Mouse (Mus musculus): ENCODE measurements around the gene Tmem35b. TPM values are rescaled to one million over a fixed set of nuclear protein-coding genes. Genes with fewer than 3 reads are reported as not detected.
"Not testable (repeated sequence)": the region's sequence is repeated elsewhere in the genome, so short reads cannot be mapped to it uniquely, and the experiment has no call there.

Tmem35b gene
- 17.4 and 17.6 TPM in 2 replicates for polyA plus RNA-seq (2015; fragmentation: Nextera tagmentation; extraction: Ambion mirVana)

- no peak within 1 kb of the TSS for H3K27ac ChIP-seq (replicated peaks)
- H3K9ac ChIP-seq = no peak within 1 kb of the TSS
- H3K36me3 ChIP-seq = peaks cover 17% of the 10 kb centered on the region
- no peak within 1 kb of the TSS for H3K4me3 ChIP-seq
- H3K27me3 ChIP-seq = no peaks in the 10 kb centered on the region
- peaks cover 16% of the 10 kb centered on the region for H3K4me1 ChIP-seq (replicated peaks)
- no peaks in the 10 kb centered on the region for H3K9me3 ChIP-seq
- no peak within 1 kb of the TSS for H3K4me2 ChIP-seq
- no peak for ATAC-seq (ENCODE audit: low FRiP score, low read depth)
- 94% methylated on average over 5 of the region's 5 CpGs for WGBS
Measured at GRCm38 (mm10) chr4:127123391-127123790, at the start of gene Tmem35b. Tmem35b (plus strand) TSS chr4:127123691.

DNA sequence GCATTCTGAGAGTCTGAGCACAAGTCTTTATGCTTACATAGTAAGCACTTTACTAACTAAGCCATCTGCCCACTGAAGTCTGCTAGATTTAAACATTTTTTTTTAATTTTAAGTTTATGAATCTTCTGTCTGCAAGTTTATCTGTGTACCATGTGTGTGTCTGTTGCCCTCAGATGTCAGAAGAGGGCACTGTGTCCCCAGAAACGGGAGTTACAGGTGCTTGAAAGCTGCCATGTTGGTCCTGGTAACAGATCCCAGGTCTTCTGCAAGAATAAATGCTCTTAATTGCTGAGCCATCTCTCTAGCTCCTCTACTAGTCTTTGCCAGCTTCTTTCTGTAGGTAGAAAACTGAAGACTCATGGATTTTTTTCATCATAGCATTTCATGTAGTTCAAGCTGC is 48.6 kb upstream of the Tmem35b start:
- no peak for ATAC-seq (ENCODE audit: low FRiP score, low read depth)
- Histone ChIP-seq H3K9me3 (no peaks in the 10 kb centered on the region), H3K4me1 (replicated peaks) (peaks cover 20% of the 10 kb centered on the region), H3K27ac (replicated peaks) (no peak overlapping the region), H3K4me2 (no peak overlapping the region), H3K4me3 (no peak overlapping the region), H3K9ac (no peak overlapping the region), H3K27me3 (0 out of 2 replicates have a peak, but pooled peaks cover 2% of the 10 kb centered on the region), H3K36me3 (no peaks in the 10 kb centered on the region)
- WGBS = 67% methylated on average over 1 of the region's 1 CpGs

- peak; percentile 98 for ATAC-seq (ENCODE audit: low FRiP score, low read depth)
- Histone ChIP-seq H3K9ac (peak within 1 kb of the TSS; percentile 61), H3K27ac (replicated peaks) (peak within 1 kb of the TSS; percentile 98), H3K27me3 (0 out of 2 replicates have a peak, but pooled peaks cover 2% of the 10 kb centered on the region), H3K9me3 (no peaks in the 10 kb centered on the region), H3K4me2 (peak within 1 kb of the TSS; percentile 63), H3K4me1 (replicated peaks) (peaks cover 29% of the 10 kb centered on the region), H3K36me3 (no peaks in the 10 kb centered on the region), H3K4me3 (peak within 1 kb of the TSS; percentile 78)
- WGBS = under 1% methylated on average over 46 of the region's 46 CpGs
Measured at GRCm38 (mm10) chr4:127076875-127077548, 46.5 kb upstream of the Tmem35b start, which contains the start of gene Zmym6. Zmym6 (plus strand) TSS chr4:127077383.

DNA sequence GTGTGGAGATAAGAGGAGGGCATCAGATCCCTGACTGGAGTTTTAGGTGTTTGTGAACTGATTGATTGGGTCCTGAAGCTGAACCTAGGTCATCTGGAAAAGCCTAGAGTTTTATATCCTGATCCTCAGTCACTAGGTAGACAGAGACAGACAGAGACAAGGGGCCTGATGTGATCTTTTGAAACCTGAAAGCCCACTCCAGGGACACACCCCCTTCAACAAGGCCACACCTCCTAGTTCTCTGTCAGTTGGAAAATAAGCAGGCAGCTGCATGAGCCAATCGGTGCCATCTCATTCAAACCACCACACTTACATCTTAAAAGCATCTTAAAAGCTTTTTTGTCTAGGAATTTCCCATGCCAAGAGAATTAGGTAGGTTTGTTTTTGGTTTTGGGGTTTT is 42.7 kb upstream of the Tmem35b start:
- Histone ChIP-seq H3K9ac (no peak overlapping the region), H3K4me3 (no peak overlapping the region), H3K9me3 (no peaks in the 10 kb centered on the region), H3K36me3 (no peaks in the 10 kb centered on the region), H3K27ac (replicated peaks) (no peak overlapping the region), H3K4me2 (no peak overlapping the region), H3K27me3 (no peaks in the 10 kb centered on the region), H3K4me1 (replicated peaks) (peaks cover 29% of the 10 kb centered on the region)
- no peak for ATAC-seq (ENCODE audit: low FRiP score, low read depth)
- 38% methylated on average over 1 of the region's 1 CpGs for WGBS

GRCm38 (mm10) chr4:127083131-127083530 is 40.4 kb upstream of the Tmem35b start:
- Histone ChIP-seq H3K9me3 (no peaks in the 10 kb centered on the region), H3K27me3 (no peaks in the 10 kb centered on the region), H3K4me2 (no peak overlapping the region), H3K9ac (no peak overlapping the region), H3K36me3 (no peaks in the 10 kb centered on the region), H3K4me1 (replicated peaks) (peaks cover 24% of the 10 kb centered on the region), H3K4me3 (no peak overlapping the region), H3K27ac (replicated peaks) (no peak overlapping the region)
- no peak for ATAC-seq (ENCODE audit: low FRiP score, low read depth)
- 95% methylated on average over 2 of the region's 2 CpGs for WGBS

DNA sequence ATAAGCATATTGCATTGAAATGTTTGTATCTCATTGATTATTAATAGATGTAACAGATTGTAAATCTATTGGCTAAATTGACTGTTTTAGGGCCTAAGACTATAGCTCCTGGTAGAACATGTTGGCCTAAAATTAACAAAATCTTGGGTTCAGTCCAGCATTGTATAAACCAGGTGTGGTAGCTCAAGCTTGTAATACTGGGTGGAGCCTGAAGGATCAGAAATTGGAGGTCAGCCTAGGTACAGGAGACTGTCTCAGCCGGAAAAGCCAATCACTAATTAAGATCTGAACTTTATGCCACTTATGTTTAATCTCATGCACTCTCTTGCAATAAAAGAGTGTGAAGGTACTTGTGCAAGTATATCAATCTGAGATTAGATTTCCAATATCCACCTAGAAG is 37.7 kb upstream of the Tmem35b start:
- Histone ChIP-seq H3K4me3 (no peak overlapping the region), H3K36me3 (peaks cover 16% of the 10 kb centered on the region), H3K9me3 (no peaks in the 10 kb centered on the region), H3K27me3 (no peaks in the 10 kb centered on the region), H3K27ac (replicated peaks) (no peak overlapping the region), H3K4me1 (replicated peaks) (0 out of 2 replicates have a peak, but pooled peaks cover 2% of the 10 kb centered on the region), H3K4me2 (no peak overlapping the region), H3K9ac (no peak overlapping the region)
- WGBS = 86% methylated on average over 1 of the region's 1 CpGs
- ATAC-seq (ENCODE audit: low FRiP score, low read depth) = no peak

DNA sequence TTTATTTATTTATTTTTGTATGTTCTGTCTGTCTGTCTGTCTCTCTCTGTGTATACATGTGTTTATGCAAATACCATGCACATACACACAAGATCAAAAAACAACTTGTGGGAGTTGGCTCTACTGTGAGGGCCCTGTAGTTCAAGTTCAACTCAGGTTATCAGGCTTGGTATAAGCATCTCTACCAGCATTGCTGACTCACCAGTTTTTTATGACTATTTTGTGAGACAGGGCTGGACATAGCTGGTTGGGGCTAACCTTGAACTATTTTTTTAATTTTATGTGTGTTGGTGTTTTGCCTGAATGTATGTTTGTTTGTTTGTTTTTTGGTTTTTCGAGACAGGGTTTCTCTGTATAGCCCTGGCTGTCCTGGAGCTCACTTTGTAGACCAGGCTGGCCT is 32.3 kb upstream of the Tmem35b start:
- no peaks in the 10 kb centered on the region for H3K4me1 ChIP-seq (replicated peaks)
- no peak overlapping the region for H3K4me2 ChIP-seq
- no peaks in the 10 kb centered on the region for H3K9me3 ChIP-seq
- H3K36me3 ChIP-seq = peaks cover 20% of the 10 kb centered on the region
- no peak for ATAC-seq (ENCODE audit: low FRiP score, low read depth)
- WGBS = 97% methylated on average over 1 of the region's 1 CpGs
- no peak overlapping the region for H3K27ac ChIP-seq (replicated peaks)
- H3K4me3 ChIP-seq = no peak overlapping the region
- H3K27me3 ChIP-seq = no peaks in the 10 kb centered on the region
- H3K9ac ChIP-seq = no peak overlapping the region

- Histone ChIP-seq H3K4me1 (replicated peaks) (no peaks in the 10 kb centered on the region), H3K36me3 (0 out of 2 replicates have a peak, but pooled peaks cover 4% of the 10 kb centered on the region), H3K27ac (replicated peaks) (no peak overlapping the region), H3K27me3 (no peaks in the 10 kb centered on the region), H3K4me3 (no peak overlapping the region), H3K9ac (no peak overlapping the region), H3K4me2 (no peak overlapping the region), H3K9me3 (no peaks in the 10 kb centered on the region)
- ATAC-seq (ENCODE audit: low FRiP score, low read depth) = no peak
- 96% methylated on average over 4 of the region's 4 CpGs for WGBS
Measured at GRCm38 (mm10) chr4:127095090-127095489, 28.4 kb upstream of the Tmem35b start.

DNA sequence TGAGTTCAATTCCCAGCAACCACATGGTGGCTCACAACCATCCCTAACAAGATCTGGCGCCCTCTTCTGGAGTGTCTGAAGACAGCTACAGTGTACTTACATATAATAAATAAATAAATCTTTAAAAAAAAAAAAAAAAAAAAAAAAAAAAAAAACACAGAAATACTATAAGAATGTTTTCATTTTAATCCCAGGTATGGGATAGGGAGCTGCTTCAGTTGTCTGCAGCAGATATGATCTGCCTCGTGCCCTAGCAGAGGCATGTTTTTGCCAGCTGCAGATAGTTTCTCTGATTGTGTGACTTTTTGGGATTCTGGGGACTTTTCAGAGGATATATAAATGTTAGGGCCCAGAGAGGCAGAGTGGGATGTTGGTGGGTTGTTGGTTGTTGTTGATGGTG is 23.9 kb upstream of the Tmem35b start:
- H3K4me3 ChIP-seq; ATAC-seq (ENCODE audit: low FRiP score, low read depth); H3K27ac ChIP-seq (replicated peaks); H3K9me3 ChIP-seq; H3K9ac ChIP-seq; H3K4me2 ChIP-seq; H3K4me1 ChIP-seq (replicated peaks); H3K27me3 ChIP-seq: not testable (repeated sequence)
- WGBS = 95% methylated on average over 1 of the region's 2 CpGs
- H3K36me3 ChIP-seq = peaks cover 10% of the 10 kb centered on the region; the same call in 1 of the 2 replicates

DNA sequence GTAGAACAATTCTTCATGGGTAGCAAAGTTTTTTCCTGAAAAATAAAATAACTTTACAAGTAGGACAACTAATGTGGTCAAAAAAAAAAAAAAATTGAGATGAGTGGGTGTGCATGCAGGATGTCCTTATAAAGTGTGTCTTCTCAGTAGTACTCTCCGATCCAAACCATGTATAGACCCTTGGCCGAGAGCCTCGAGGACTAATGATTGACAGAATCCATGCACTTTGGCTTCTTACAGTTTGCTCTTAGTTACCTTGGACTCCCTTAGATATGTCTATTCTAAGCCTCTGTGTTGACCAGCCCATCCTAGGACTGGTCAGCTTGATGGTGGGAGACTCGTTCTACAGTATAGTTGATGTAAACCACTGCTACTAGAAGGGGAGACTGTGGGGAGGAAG is 15.9 kb upstream of the Tmem35b start:
- Histone ChIP-seq H3K4me2 (no peak overlapping the region), H3K27ac (replicated peaks) (no peak overlapping the region), H3K4me1 (replicated peaks) (no peaks in the 10 kb centered on the region), H3K36me3 (peaks cover 55% of the 10 kb centered on the region), H3K9ac (no peak overlapping the region), H3K27me3 (no peaks in the 10 kb centered on the region), H3K4me3 (no peak overlapping the region), H3K9me3 (no peaks in the 10 kb centered on the region)
- ATAC-seq (ENCODE audit: low FRiP score, low read depth) = no peak
- 97% methylated on average over 4 of the region's 4 CpGs for WGBS

DNA sequence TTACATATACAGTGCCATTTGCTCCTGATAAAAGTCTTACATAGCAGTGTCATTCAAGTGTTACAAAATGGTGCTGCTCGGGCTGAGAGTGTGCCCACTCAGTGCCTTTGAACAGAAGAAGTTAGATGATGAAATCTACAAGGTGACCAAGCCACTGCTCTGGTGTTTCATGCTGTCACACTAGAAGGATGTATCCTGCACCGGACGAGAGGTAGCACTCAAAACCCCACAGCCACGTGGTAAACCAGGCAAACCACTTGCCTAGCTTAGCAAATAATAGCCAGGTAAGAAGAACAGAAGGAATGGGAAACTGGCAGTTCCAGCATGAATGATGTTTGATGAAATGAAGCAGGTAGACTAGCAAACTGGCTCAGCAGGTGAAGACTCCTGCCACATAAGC is 12.9 kb upstream of the Tmem35b start:
- H3K36me3 ChIP-seq = peaks cover 48% of the 10 kb centered on the region
- H3K27ac ChIP-seq (replicated peaks) = no peak overlapping the region
- H3K4me1 ChIP-seq (replicated peaks) = no peaks in the 10 kb centered on the region
- ATAC-seq (ENCODE audit: low FRiP score, low read depth) = no peak
- 76% methylated on average over 4 of the region's 4 CpGs for WGBS
- H3K4me2 ChIP-seq = no peak overlapping the region
- no peaks in the 10 kb centered on the region for H3K9me3 ChIP-seq
- no peaks in the 10 kb centered on the region for H3K27me3 ChIP-seq
- H3K4me3 ChIP-seq = no peak overlapping the region
- no peak overlapping the region for H3K9ac ChIP-seq

GRCm38 (mm10) chr4:127124331-127124730 is 840 bp downstream of the Tmem35b start:
- Histone ChIP-seq H3K27ac (replicated peaks) (no peak overlapping the region), H3K36me3 (peaks cover 17% of the 10 kb centered on the region), H3K9me3 (no peaks in the 10 kb centered on the region), H3K4me3 (no peak overlapping the region), H3K9ac (no peak overlapping the region), H3K27me3 (no peaks in the 10 kb centered on the region), H3K4me1 (replicated peaks) (peaks cover 16% of the 10 kb centered on the region), H3K4me2 (no peak overlapping the region)
- WGBS = 91% methylated on average over 1 of the region's 1 CpGs
- no peak for ATAC-seq (ENCODE audit: low FRiP score, low read depth)

Measured in hindbrain, embryonic 15.5 days (tissue).